Mouse (Mus musculus) heart, embryonic 10.5 days (tissue): Measurements from ENCODE around the gene Slc41a2. TPM values are rescaled to one million over a fixed set of nuclear protein-coding genes. Genes with fewer than 3 reads are reported as not detected.

Experiments used
- DNase-seq: peaks from one replicate; pipeline ENCODE4 v3.0.0-alpha.2; 2017; ENCODE audit warnings: low spot score
- H3K27ac ChIP-seq: fragments of 300-500 bp; sonication (generic); 2 replicates; pipeline ENCODE4 v1.5.1; 2016; ENCODE audit warnings: mild to moderate bottlenecking
- H3K27me3 ChIP-seq: fragments of 300-500 bp; sonication (generic); 2 replicates; pipeline ENCODE4 v1.6.1; 2016; ENCODE audit warnings: mild to moderate bottlenecking; ENCODE audit not compliant: poor library complexity, insufficient read depth, severe bottlenecking
- H3K36me3 ChIP-seq: fragments of 300-500 bp; sonication (generic); 2 replicates; pipeline ENCODE4 v1.6.1; 2016; ENCODE audit warnings: mild to moderate bottlenecking, moderate library complexity
- H3K4me1 ChIP-seq: fragments of 300-500 bp; sonication (generic); 2 replicates; pipeline ENCODE4 v1.6.1; 2016; ENCODE audit warnings: mild to moderate bottlenecking
- H3K4me3 ChIP-seq: fragments of 300-500 bp; sonication (generic); 2 replicates; pipeline ENCODE4 v1.5.1; 2016; ENCODE audit warnings: mild to moderate bottlenecking, moderate library complexity
- H3K9me3 ChIP-seq: fragments of 300-500 bp; sonication (generic); 2 replicates; pipeline ENCODE4 v1.6.1; 2016; ENCODE audit warnings: mild to moderate bottlenecking, moderate library complexity
- WGBS: fragments of 180-500 bp; shearing (Covaris S2); methylation state at CpG from one replicate; pipeline ENCODE4 v1.1.7; 2016; 5-methylcytosine and 5-hydroxymethylcytosine counted together
- polyA plus RNA-seq: library from polyadenylated mRNA; unstranded; fragments of >200 nt; fragmentation: Nextera tagmentation; extraction: Ambion mirVana; gene quantifications from 2 replicates; pipeline ENCODE4 v1.2.1, GENCODE M21; 2016

The Slc41a2 gene
- polyA plus RNA-seq, 1 experiment from 2014 or later = 0.15 TPM

- WGBS = 57% methylated on average over 7 of the region's 7 CpGs
- Histone ChIP-seq H3K4me1 (no peaks in the 10 kb centered on the region), H3K27me3 (no peaks in the 10 kb centered on the region; the same call in 1 of the 2 replicates), H3K9me3 (no peaks in the 10 kb centered on the region), H3K27ac (no peak overlapping the region), H3K4me3 (no peak overlapping the region), H3K36me3 (no peaks in the 10 kb centered on the region)
- DNase-seq = no peak
These were observed 51.3 kb downstream of the Slc41a2 start for GRCm38 (mm10) chr10:83286399-83286798.

GRCm38 (mm10) chr10:83285724-83286256 lies 51.9 kb downstream of the Slc41a2 start:
- H3K36me3 ChIP-seq = no peaks in the 10 kb centered on the region
- DNase-seq = no peak
- no peaks in the 10 kb centered on the region for H3K4me1 ChIP-seq
- no peaks in the 10 kb centered on the region; the same call in 1 of the 2 replicates for H3K27me3 ChIP-seq
- WGBS = 80% methylated on average over 7 of the region's 7 CpGs
- no peaks in the 10 kb centered on the region for H3K9me3 ChIP-seq
- no peak overlapping the region for H3K4me3 ChIP-seq
- no peak overlapping the region for H3K27ac ChIP-seq

- no peaks in the 10 kb centered on the region; the same call in 1 of the 2 replicates for H3K27me3 ChIP-seq
- WGBS = 90% methylated on average over 4 of the region's 4 CpGs
- H3K9me3 ChIP-seq = no peaks in the 10 kb centered on the region
- no peaks in the 10 kb centered on the region for H3K4me1 ChIP-seq
- H3K4me3 ChIP-seq = no peak overlapping the region
- no peak for DNase-seq
- H3K36me3 ChIP-seq = no peaks in the 10 kb centered on the region
- H3K27ac ChIP-seq = no peak overlapping the region
These were observed 52.8 kb downstream of the Slc41a2 start for GRCm38 (mm10) chr10:83284916-83285315.

GRCm38 (mm10) chr10:83266731-83267130 lies 71.0 kb downstream of the Slc41a2 start:
- 0 out of 2 replicates have a peak, but pooled peaks cover 3% of the 10 kb centered on the region for H3K27me3 ChIP-seq
- no peak for DNase-seq
- H3K36me3 ChIP-seq = no peaks in the 10 kb centered on the region
- WGBS = 55% methylated on average over 13 of the region's 13 CpGs
- no peak overlapping the region for H3K4me3 ChIP-seq
- H3K27ac ChIP-seq = no peak overlapping the region
- no peaks in the 10 kb centered on the region for H3K9me3 ChIP-seq
- 0 out of 2 replicates have a peak, but pooled peaks cover 4% of the 10 kb centered on the region for H3K4me1 ChIP-seq

- H3K9me3 ChIP-seq = no peaks in the 10 kb centered on the region
- H3K27ac ChIP-seq = no peak overlapping the region
- DNase-seq = no peak
- WGBS = 78% methylated on average over 5 of the region's 5 CpGs
- no peak overlapping the region for H3K4me3 ChIP-seq
- 0 out of 2 replicates have a peak, but pooled peaks cover 4% of the 10 kb centered on the region for H3K4me1 ChIP-seq
- H3K27me3 ChIP-seq = 0 out of 2 replicates have a peak, but pooled peaks cover 3% of the 10 kb centered on the region
- H3K36me3 ChIP-seq = no peaks in the 10 kb centered on the region
These were observed 71.4 kb downstream of the Slc41a2 start for GRCm38 (mm10) chr10:83266241-83266640.

GRCm38 (mm10) chr10:83264680-83265079 lies 73.0 kb downstream of the Slc41a2 start:
- no peak for DNase-seq
- WGBS = 68% methylated on average over 8 of the region's 8 CpGs
- 0 out of 2 replicates have a peak, but pooled peaks cover 8% of the 10 kb centered on the region for H3K27me3 ChIP-seq
- no peaks in the 10 kb centered on the region for H3K9me3 ChIP-seq
- no peaks in the 10 kb centered on the region for H3K36me3 ChIP-seq
- no peak overlapping the region for H3K4me3 ChIP-seq
- no peak overlapping the region for H3K27ac ChIP-seq
- 0 out of 2 replicates have a peak, but pooled peaks cover 4% of the 10 kb centered on the region for H3K4me1 ChIP-seq

GRCm38 (mm10) chr10:83264056-83264455 lies 73.6 kb downstream of the Slc41a2 start:
- no peak for DNase-seq
- Histone ChIP-seq H3K27me3 (0 out of 2 replicates have a peak, but pooled peaks cover 8% of the 10 kb centered on the region), H3K27ac (no peak overlapping the region), H3K9me3 (no peaks in the 10 kb centered on the region), H3K4me1 (0 out of 2 replicates have a peak, but pooled peaks cover 4% of the 10 kb centered on the region), H3K4me3 (no peak overlapping the region), H3K36me3 (no peaks in the 10 kb centered on the region)
- WGBS = 51% methylated on average over 2 of the region's 2 CpGs

GRCm38 (mm10) chr10:83261264-83261663 lies 76.4 kb downstream of the Slc41a2 start:
- Histone ChIP-seq H3K36me3 (no peaks in the 10 kb centered on the region), H3K4me3 (no peak overlapping the region), H3K27ac (no peak overlapping the region), H3K4me1 (no peaks in the 10 kb centered on the region), H3K9me3 (no peaks in the 10 kb centered on the region), H3K27me3 (0 out of 2 replicates have a peak, but pooled peaks cover 8% of the 10 kb centered on the region)
- DNase-seq = no peak
- WGBS = 73% methylated on average over 4 of the region's 4 CpGs

- no peaks in the 10 kb centered on the region for H3K27me3 ChIP-seq
- WGBS = 64% methylated on average over 8 of the region's 8 CpGs
- H3K4me3 ChIP-seq = no peak overlapping the region
- DNase-seq = no peak
- H3K27ac ChIP-seq = no peak overlapping the region
- no peaks in the 10 kb centered on the region for H3K9me3 ChIP-seq
- no peaks in the 10 kb centered on the region for H3K36me3 ChIP-seq
- no peaks in the 10 kb centered on the region for H3K4me1 ChIP-seq
These were observed 86.3 kb downstream of the Slc41a2 start for GRCm38 (mm10) chr10:83251377-83251776.

GRCm38 (mm10) chr10:83248036-83248435 lies 89.6 kb downstream of the Slc41a2 start:
- no peaks in the 10 kb centered on the region for H3K9me3 ChIP-seq
- no peak overlapping the region for H3K4me3 ChIP-seq
- peaks cover 4% of the 10 kb centered on the region for H3K4me1 ChIP-seq
- H3K27me3 ChIP-seq = no peaks in the 10 kb centered on the region
- DNase-seq = peak; percentile 72
- H3K27ac ChIP-seq = no peak overlapping the region
- H3K36me3 ChIP-seq = no peaks in the 10 kb centered on the region
- 69% methylated on average over 7 of the region's 7 CpGs for WGBS

GRCm38 (mm10) chr10:83245720-83246119 lies 92.0 kb downstream of the Slc41a2 start:
- no peaks in the 10 kb centered on the region for H3K27me3 ChIP-seq
- peaks cover 18% of the 10 kb centered on the region for H3K4me1 ChIP-seq
- DNase-seq = no peak
- no peaks in the 10 kb centered on the region for H3K36me3 ChIP-seq
- no peaks in the 10 kb centered on the region for H3K9me3 ChIP-seq
- no peak overlapping the region for H3K27ac ChIP-seq
- no peak overlapping the region for H3K4me3 ChIP-seq
- WGBS = 70% methylated on average over 7 of the region's 7 CpGs

GRCm38 (mm10) chr10:83244131-83244530 lies 93.6 kb downstream of the Slc41a2 start:
- peaks cover 2% of the 10 kb centered on the region; the same call in 1 of the 2 replicates for H3K27me3 ChIP-seq
- H3K36me3 ChIP-seq = no peaks in the 10 kb centered on the region
- no peak overlapping the region for H3K27ac ChIP-seq
- H3K9me3 ChIP-seq = no peaks in the 10 kb centered on the region
- no peak for DNase-seq
- WGBS = 62% methylated on average over 6 of the region's 6 CpGs
- H3K4me1 ChIP-seq = peaks cover 18% of the 10 kb centered on the region
- H3K4me3 ChIP-seq = no peak overlapping the region

GRCm38 (mm10) chr10:83242106-83242686 lies 95.5 kb downstream of the Slc41a2 start:
- 68% methylated on average over 11 of the region's 11 CpGs for WGBS
- no peak for DNase-seq
- no peak overlapping the region for H3K4me3 ChIP-seq
- peaks cover 6% of the 10 kb centered on the region; the same call in 1 of the 2 replicates for H3K27me3 ChIP-seq
- H3K36me3 ChIP-seq = no peaks in the 10 kb centered on the region
- peaks cover 18% of the 10 kb centered on the region for H3K4me1 ChIP-seq
- no peaks in the 10 kb centered on the region for H3K9me3 ChIP-seq
- no peak overlapping the region for H3K27ac ChIP-seq
